Mouse (Mus musculus) ES-Bruce4 (cell line): ENCODE results near the gene Rgs7bp. TPM values are rescaled to one million over a fixed set of nuclear protein-coding genes. Genes with fewer than 3 reads are reported as not detected.

Experiments used
- H3K27ac ChIP-seq: 2 replicates; pipeline ENCODE4 v1.5.1; 2012; ENCODE audit warnings: low read length, inconsistent platforms; ENCODE audit not compliant: insufficient read depth
- H3K27me3 ChIP-seq: 2 replicates; pipeline ENCODE4 v1.6.1; 2012; ENCODE audit warnings: mild to moderate bottlenecking, low read length, inconsistent platforms; ENCODE audit not compliant: control insufficient read depth, poor library complexity, insufficient read depth, severe bottlenecking
- H3K36me3 ChIP-seq: 2 replicates; pipeline ENCODE4 v1.6.1; 2012; ENCODE audit warnings: inconsistent platforms, mild to moderate bottlenecking, low read length, moderate library complexity; ENCODE audit not compliant: control insufficient read depth, poor library complexity, insufficient read depth, severe bottlenecking
- H3K4me1 ChIP-seq: one replicate; pipeline ENCODE4 v1.8.1; 2011; ENCODE audit warnings: low read length; ENCODE audit not compliant: control insufficient read depth, insufficient read depth
- H3K4me3 ChIP-seq: 2 replicates; pipeline ENCODE4 v1.5.1; 2011; ENCODE audit warnings: low read depth, mild to moderate bottlenecking, low read length
- H3K9ac ChIP-seq: 2 replicates; pipeline ENCODE4 v1.6.1; 2012; ENCODE audit warnings: low read depth, mild to moderate bottlenecking, inconsistent platforms; ENCODE audit not compliant: poor library complexity, severe bottlenecking
- H3K9me3 ChIP-seq: replicated peaks from 2 replicates; pipeline ENCODE4 v1.6.1; 2012; ENCODE audit warnings: mild to moderate bottlenecking, low read length, inconsistent platforms; ENCODE audit not compliant: control insufficient read depth, poor library complexity, insufficient read depth, severe bottlenecking
- CTCF ChIP-seq: IDR thresholded peaks from one replicate; pipeline ENCODE4 v1.8.1; 2011; ENCODE audit warnings: low read depth, low read length
- EP300 ChIP-seq: IDR thresholded peaks from 2 replicates; pipeline ENCODE4 v1.6.1; 2011; ENCODE audit warnings: low read depth, low read length; ENCODE audit not compliant: insufficient read depth
- POLR2A ChIP-seq: IDR thresholded peaks from one replicate; pipeline ENCODE4 v1.8.1; 2011; ENCODE audit warnings: low read length; ENCODE audit not compliant: insufficient read depth
- polyA plus RNA-seq: library from polyadenylated mRNA; stranded (reverse); fragments of >200 nt; gene quantifications from 2 replicates; pipeline ENCODE4 v1.2.4, GENCODE M21; 2011; ENCODE audit warnings: low read depth; ENCODE audit not compliant: missing spikeins, insufficient read depth, insufficient read length

Rgs7bp gene
- 0.09 TPM in 1 of 2 replicates, not detected in the other for polyA plus RNA-seq

GRCm38 (mm10) chr13:105054181-105054940 lies at the start of gene Rgs7bp:
Gene Rgs7bp (minus strand): TSS chr13:105054930.
- Histone ChIP-seq H3K36me3 (no peaks in the 10 kb centered on the region), H3K9me3 (no peaks in the 10 kb centered on the region), H3K4me3 (peak within 1 kb of the TSS; percentile 70), H3K9ac (peak within 1 kb of the TSS; percentile 36), H3K27me3 (peaks cover 4% of the 10 kb centered on the region), H3K4me1 (no peaks in the 10 kb centered on the region), H3K27ac (no peak within 1 kb of the TSS)
- TF ChIP-seq POLR2A (no peak), CTCF (no peak), EP300 (no peak)

GRCm38 (mm10) chr13:105104385-105104784 lies 49.7 kb upstream of the Rgs7bp start:
- no peaks in the 10 kb centered on the region for H3K9me3 ChIP-seq
- H3K27ac ChIP-seq = no peak overlapping the region
- no peak overlapping the region for H3K4me3 ChIP-seq
- no peaks in the 10 kb centered on the region for H3K4me1 ChIP-seq
- H3K9ac ChIP-seq = no peak overlapping the region
- no peaks in the 10 kb centered on the region for H3K27me3 ChIP-seq
- H3K36me3 ChIP-seq = no peaks in the 10 kb centered on the region
- TF ChIP-seq EP300 = no peak

- no peaks in the 10 kb centered on the region for H3K27me3 ChIP-seq
- H3K36me3 ChIP-seq = no peaks in the 10 kb centered on the region
- no peak overlapping the region for H3K9ac ChIP-seq
- no peak for TF ChIP-seq CTCF
- no peak for TF ChIP-seq POLR2A
- TF ChIP-seq EP300 = no peak
- H3K4me1 ChIP-seq = no peaks in the 10 kb centered on the region
- H3K4me3 ChIP-seq = no peak overlapping the region
- H3K27ac ChIP-seq = no peak overlapping the region
- no peaks in the 10 kb centered on the region for H3K9me3 ChIP-seq
These were observed 46.0 kb upstream of the Rgs7bp start for GRCm38 (mm10) chr13:105100705-105101104.

- H3K27ac ChIP-seq = no peak overlapping the region
- no peak overlapping the region for H3K9ac ChIP-seq
- no peaks in the 10 kb centered on the region for H3K27me3 ChIP-seq
- H3K36me3 ChIP-seq = no peaks in the 10 kb centered on the region
- no peak for TF ChIP-seq CTCF
- TF ChIP-seq EP300 = no peak
- no peak for TF ChIP-seq POLR2A
- no peak overlapping the region for H3K4me3 ChIP-seq
- no peaks in the 10 kb centered on the region for H3K9me3 ChIP-seq
- no peaks in the 10 kb centered on the region for H3K4me1 ChIP-seq
These were observed 41.6 kb upstream of the Rgs7bp start for GRCm38 (mm10) chr13:105096316-105096715.

- Histone ChIP-seq H3K9ac (no peak overlapping the region), H3K9me3 (no peaks in the 10 kb centered on the region), H3K4me3 (no peak overlapping the region), H3K4me1 (no peaks in the 10 kb centered on the region), H3K27me3 (no peaks in the 10 kb centered on the region), H3K27ac (no peak overlapping the region), H3K36me3 (no peaks in the 10 kb centered on the region)
- TF ChIP-seq POLR2A (no peak), EP300 (no peak), CTCF (no peak)
These were observed 34.5 kb upstream of the Rgs7bp start for GRCm38 (mm10) chr13:105089276-105089675.

GRCm38 (mm10) chr13:105081862-105082261 lies 27.1 kb upstream of the Rgs7bp start, which contains the start of gene 4933425L06Rik:
Gene 4933425L06Rik (plus strand): TSS chr13:105082122.
- Histone ChIP-seq H3K4me3 (no peak within 1 kb of the TSS), H3K27me3 (no peaks in the 10 kb centered on the region), H3K36me3 (no peaks in the 10 kb centered on the region), H3K4me1 (no peaks in the 10 kb centered on the region), H3K27ac (no peak within 1 kb of the TSS), H3K9me3 (no peaks in the 10 kb centered on the region), H3K9ac (no peak within 1 kb of the TSS)
- no peak for TF ChIP-seq EP300
- TF ChIP-seq CTCF = no peak
